Mouse (Mus musculus): ENCODE data around the gene Cd300ld4. TPM values are rescaled to one million over a fixed set of nuclear protein-coding genes. Genes with fewer than 3 reads are reported as not detected.
"Not testable (repeated sequence)": the region's sequence is repeated elsewhere in the genome, so short reads cannot be mapped to it uniquely, and the experiment has no call there.

Gene Cd300ld4
- under 1 TPM; 0.56 to 0.59 TPM for total RNA-seq (2021)
- long read RNA-seq, experiment 1, result 0 reads
- long read RNA-seq, experiment 2, result 0 reads

DNA sequence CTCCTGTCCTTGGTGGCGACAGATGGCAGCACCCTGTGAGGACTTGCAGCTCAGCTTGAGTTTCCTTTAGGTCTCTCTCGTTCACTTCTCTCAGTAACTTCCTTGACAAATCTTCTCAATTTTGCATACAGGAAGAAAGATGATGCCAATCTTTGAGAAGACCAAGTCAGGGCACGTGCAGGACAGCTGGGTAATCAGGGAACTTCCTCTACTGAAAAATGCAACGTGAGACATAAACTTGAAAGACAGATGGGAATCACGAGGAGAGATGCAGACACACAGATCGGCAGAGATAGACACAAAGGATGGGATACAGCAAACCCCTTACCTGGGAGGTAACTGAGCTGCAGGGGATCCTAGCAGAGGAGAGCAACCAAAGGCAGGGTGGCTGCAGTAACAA, at the start of gene Cd300ld4:
Gene Cd300ld4, minus strand, starts transcription at position 101 of the 400 bp plus-strand sequence.
- not testable (repeated sequence) for DNase-seq (ENCODE audit: low spot score in 2 of 2)

DNA sequence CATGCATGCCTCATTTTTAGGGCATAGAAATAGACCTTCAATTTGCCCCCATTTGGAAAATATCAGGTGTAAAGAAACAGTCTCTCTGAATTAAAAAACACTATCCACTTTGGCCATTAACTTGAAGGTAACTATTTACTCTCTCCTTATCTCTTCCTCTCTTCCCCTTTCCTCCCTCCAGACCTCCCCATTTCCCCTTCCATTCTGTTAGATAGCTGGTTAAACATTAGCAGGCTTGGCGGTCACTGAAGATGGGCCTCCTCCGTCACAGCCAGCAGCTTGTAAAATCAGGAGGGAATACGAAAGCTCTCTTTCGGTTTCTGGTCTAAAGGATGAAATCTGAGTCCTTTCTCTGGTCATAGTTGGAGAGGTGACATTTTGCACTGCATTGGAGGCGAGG, 49.0 kb upstream of the Cd300ld4 start:
- no peak for DNase-seq (ENCODE audit: low spot score in 2 of 2)

DNA sequence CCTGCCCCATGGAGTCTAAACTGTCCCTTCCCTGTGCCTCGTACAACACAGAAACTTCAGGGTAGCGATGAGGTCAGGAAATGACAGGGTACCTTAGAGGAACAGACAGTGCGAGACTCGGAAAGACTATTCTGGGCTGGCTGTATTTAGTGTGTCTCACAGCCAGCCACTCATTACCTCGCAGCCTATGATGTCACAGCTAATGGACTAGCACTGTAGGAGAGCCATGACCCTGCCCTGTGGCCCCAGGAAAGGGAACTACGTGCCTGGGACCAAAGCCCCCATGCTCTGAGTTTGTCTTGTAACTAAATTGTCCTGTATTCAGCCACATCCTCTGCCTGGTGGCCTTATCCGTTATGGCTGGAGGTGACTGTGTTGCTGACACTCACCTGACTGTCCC, 48.6 kb upstream of the Cd300ld4 start:
- no peak for DNase-seq (ENCODE audit: low spot score in 2 of 2)

DNA sequence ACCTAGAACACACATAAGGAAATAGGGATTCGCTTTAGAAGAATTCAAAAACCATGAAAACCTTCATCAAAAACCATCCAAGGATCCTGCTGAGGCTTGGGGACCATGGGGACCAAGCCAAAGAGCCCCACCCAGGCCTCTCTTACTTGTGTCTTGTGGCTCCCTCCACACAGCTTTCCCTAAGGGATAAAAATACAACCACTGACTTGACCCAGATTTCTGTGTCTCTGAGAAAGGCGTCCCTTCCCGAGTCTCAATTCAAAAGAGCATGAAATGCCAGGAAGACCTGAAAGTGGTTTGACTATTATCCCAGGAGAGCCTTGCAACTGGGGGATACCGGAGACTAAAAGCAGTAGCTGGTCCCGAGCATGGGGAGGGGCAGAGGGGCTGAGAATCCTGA, 46.2 kb upstream of the Cd300ld4 start:
- no peak for DNase-seq (ENCODE audit: low spot score in 2 of 2)

DNA sequence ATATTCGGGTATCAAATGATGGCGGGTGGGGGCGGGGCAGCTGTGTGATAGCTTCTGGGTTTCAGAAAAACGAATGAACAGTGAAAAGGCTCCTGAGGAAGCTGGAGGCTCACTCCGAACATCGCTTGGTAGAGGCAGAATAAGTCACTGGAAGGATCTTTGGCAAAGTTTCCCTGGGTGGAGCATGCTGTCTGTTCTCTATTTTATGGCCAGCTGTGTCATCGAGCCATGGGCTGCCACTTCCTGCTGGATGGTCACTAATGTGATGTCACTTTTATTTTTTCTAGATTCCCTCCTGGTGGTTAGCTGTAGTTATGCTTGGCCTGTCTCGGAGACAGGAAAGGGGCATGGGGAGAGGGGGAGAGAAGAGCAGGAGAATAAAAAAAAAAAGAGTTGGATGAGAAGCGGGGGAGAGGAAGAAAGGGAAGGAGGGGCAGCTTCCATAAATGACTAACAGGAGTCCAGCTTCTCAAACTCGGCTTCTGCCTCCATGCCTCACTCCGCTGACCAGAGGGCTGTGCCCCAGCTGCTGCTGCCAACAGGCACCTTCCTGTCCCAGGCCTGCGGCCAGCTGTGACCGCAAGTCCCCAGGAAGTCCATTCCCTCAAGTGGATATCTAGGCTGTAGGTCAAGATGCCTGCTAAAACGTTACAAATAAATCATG, 45.0 kb upstream of the Cd300ld4 start:
- DNase-seq (ENCODE audit: low spot score in 2 of 2), result peak in 1 of 2 experiments; percentile 18

DNA sequence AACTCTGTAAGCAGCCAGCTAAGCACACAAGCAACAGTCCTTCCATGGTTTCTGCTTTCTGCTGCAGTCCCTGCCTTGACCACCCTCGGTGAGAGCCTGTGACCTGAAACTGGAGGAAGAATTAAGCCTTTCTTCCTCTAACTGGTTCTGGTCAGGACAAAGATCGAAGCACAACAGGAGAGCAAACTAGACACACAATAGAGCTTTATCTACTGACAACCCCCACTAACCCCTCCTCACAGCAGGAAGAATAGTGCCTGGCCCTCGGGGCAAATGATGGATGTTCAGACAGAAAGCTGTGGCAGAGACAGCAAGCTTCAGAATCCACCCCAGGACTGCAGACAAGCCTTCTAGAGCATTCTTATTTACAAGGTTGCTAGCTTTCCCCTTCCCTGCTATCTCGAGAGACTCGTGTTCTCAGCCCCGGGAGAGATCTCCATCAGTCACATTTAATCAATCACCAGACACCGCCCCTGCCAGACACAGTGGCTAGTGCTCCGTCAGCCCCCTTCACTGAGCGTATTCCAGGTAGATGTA, 44.3 kb upstream of the Cd300ld4 start:
- no peak for DNase-seq (ENCODE audit: low spot score in 2 of 2)

DNA sequence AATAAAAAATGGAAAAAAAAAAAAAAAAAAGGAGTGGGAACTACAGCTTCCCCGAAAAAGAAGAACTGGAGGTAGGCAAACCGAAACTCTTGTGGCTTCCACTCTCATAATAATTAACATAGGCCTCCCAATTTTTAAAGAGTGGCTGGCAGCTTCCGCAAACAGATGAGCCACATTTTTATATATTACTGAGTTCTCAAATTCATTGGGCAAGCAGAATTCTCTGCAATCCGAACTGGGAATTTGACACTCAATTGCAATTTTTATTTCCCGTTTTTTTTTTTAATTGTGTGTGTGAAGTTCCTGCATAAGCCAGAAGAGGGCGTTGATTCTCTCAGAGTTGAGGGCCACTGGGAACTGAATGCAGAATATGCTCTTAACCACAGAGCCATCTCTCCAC, 40.0 kb upstream of the Cd300ld4 start:
- no peak for DNase-seq (ENCODE audit: low spot score in 2 of 2)

DNA sequence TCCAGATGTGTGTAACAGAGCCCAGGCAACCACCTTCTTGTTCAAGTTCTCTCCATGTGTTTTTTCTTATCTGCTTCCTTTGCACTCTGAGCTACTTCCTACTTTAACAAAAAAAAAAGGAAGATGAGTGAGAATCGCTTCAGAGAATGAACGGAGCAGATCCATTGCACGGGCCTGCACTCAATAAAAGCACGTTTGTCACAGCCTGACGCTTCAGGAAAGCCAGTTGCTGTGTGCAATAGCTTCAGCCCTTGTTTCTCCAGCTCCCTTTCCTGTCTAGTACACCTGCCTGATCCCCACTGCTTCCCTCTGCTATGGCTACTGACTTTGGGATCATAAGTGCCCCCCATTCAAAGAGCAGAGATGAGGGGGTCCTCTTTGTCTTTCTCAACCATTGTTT, 35.3 kb upstream of the Cd300ld4 start, which contains the start of gene Cd300e:
Gene Cd300e, minus strand, starts transcription at position 101 of the 400 bp plus-strand sequence.
- DNase-seq (ENCODE audit: low spot score in 2 of 2), result no peak

DNA sequence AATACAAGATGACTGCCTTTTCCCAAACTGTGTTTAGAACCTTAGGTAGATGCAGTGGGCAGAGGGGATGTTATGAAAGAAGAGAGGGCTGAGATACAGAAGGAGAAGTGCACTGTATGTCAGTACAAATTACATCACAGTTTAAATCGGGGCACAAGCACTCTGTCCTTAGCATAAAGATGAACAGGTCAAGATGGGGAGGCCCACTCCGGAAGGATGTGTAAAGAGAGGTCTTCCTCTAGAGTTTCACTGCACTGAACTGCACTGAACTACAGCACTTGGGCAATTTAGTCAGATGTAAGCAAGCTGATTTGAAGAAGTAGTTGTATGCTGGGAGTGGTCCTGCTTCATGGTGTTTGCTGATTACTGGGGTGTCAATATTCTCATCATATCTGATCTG, 33.0 kb upstream of the Cd300ld4 start:
- no peak for DNase-seq (ENCODE audit: low spot score in 2 of 2)

DNA sequence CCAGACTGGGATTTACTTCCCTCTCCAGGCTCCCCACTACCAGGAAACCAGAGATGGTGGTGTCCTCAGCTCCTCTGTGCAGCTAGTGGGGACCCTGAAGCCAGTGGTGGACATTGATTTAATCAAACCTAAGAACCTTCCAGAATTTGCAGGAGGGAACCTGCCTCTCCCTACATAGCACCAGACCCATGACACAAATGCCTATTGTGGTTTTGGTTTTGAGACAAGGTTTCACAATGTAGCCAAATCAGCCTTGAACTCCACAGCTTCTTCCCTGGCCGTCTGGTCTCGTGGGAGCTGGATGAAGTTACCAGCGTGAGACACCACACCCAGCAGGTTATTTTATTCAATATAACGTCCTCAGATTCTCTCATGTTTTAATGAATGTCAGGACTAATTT, 31.9 kb upstream of the Cd300ld4 start:
- no peak for DNase-seq (ENCODE audit: low spot score in 2 of 2)

DNA sequence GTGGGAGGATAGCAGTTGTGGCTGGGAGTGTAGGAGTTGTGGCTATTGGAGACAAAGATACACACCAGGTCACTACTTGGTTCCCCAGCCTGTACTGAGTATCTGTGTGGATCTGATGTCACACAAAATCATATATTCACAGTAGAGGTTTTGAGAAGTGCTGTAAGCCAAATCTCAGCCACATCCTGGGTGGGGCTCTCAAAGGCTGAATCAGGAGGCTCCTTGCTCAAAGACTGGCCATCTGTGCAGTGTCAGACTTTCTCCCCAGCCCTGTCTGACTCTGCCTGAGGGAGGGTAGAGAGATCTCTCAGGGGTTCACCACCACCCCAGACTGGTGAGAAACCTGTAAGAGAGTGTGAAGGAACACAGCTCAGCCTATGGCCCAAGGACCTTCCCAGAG, 27.7 kb upstream of the Cd300ld4 start:
- no peak for DNase-seq (ENCODE audit: low spot score in 2 of 2)

DNA sequence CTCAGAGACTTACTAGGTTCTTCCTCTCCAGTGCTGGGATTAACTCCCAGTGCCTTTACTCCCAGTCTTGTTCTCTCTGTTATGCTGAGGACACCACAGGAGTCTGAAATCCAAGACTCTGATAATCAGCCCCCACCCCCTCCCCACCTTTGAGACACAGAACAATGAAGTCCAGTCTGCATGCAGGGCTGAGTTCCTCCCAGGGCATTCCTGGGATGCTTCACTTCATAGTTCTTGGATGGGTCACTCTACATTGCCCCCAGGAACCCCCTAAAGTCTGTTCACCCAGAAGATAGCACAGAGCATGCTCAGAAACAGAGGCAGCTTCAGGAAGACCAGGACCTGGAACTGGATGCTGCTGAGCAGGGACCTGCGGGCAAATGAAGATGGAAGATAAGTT, 26.2 kb upstream of the Cd300ld4 start:
- no peak for DNase-seq (ENCODE audit: low spot score in 2 of 2)

DNA sequence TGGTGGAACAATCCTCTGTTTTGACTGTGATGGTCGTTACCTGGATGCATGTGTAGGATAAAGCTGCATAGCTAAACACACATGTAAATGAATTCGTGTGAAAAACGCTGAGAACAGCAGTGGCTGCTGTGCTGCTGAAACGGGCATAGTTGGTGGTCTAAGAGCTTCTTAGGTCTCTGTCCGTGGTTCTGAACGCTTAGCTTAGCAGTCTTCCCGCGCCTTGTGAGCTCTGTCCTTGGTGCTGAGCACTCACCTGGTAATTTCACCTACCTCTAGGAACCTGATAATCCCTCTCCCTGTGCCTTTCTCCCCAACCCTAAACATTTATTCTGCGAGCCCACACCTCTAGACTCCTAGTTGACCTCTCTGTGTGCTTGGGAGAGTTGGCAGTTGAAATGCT, 25.4 kb upstream of the Cd300ld4 start:
- DNase-seq (ENCODE audit: low spot score in 2 of 2), result no peak

DNA sequence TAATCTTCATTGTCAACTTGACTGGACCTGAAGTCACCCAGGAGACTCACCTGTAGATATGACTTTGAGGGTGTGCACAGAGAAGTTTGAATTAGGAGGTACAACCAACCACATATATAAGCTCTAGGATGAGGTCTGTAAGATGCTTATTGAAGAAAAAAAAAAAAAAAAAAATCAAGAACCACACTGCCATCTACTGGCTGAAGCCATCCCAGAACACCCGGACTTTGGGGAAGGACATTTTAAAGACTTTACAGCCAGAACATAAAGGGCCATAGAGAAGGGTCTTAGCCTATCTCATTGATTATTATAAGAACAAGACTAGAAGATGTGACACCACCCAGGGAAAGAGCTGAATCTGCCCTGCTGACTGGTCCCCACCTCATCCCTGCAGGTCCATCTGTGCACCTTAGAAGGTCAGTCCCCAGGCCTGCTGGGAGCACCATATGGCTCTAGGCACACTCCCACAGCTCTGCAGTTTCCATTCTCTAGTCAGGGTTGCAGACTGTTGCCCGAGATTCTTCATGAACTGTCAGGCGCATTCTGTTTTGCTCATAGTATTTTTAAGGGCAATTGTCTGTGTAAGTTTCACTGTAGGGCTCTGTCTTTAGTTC, 22.6 kb upstream of the Cd300ld4 start:
- DNase-seq (ENCODE audit: low spot score in 2 of 2), result no peak

DNA sequence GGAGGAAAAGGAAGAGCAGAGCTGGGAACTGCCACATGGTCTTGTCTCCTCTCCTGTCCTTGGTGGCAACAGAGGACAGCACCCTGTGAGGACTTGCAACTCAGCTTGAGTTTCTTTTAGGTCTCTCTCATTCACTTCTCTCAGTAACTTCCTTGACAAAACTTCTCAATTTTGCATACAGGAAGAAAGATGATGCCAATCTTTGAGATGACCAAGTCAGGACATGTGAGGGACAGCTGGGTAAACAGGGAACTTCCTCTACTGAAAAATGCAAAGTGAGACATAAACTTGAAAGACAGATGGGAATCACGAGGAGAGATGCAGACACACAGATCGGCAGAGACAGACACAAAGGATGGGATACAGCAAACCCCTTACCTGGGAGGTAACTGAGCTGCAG, 21.4 kb upstream of the Cd300ld4 start, which contains the start of gene Cd300ld3:
Gene Cd300ld3, minus strand, starts transcription at position 151 of the 400 bp plus-strand sequence.
- DNase-seq (ENCODE audit: low spot score in 2 of 2), result no peak

DNA sequence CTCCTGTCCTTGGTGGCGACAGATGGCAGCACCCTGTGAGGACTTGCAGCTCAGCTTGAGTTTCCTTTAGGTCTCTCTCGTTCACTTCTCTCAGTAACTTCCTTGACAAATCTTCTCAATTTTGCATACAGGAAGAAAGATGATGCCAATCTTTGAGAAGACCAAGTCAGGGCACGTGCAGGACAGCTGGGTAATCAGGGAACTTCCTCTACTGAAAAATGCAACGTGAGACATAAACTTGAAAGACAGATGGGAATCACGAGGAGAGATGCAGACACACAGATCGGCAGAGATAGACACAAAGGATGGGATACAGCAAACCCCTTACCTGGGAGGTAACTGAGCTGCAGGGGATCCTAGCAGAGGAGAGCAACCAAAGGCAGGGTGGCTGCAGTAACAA, 10.9 kb upstream of the Cd300ld4 start, which contains the start of gene Cd300ld5:
Gene Cd300ld5, minus strand, starts transcription at position 101 of the 400 bp plus-strand sequence.
- DNase-seq (ENCODE audit: low spot score in 2 of 2), result not testable (repeated sequence)

DNA sequence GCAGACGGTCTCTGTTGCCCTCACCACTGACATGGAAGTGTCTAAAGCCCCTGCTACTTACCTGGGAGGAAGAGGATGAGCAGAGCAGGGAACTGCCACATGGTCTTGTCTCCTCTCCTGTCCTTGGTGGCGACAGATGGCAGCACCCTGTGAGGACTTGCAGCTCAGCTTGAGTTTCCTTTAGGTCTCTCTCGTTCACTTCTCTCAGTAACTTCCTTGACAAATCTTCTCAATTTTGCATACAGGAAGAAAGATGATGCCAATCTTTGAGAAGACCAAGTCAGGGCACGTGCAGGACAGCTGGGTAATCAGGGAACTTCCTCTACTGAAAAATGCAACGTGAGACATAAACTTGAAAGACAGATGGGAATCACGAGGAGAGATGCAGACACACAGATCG, 10.7 kb downstream of the Cd300ld4 start, which contains the start of gene Cd300ld2:
Gene Cd300ld2, minus strand, starts transcription at position 101 of the 400 bp plus-strand sequence.
- DNase-seq (ENCODE audit: low spot score in 2 of 2), result not testable (repeated sequence)

DNA sequence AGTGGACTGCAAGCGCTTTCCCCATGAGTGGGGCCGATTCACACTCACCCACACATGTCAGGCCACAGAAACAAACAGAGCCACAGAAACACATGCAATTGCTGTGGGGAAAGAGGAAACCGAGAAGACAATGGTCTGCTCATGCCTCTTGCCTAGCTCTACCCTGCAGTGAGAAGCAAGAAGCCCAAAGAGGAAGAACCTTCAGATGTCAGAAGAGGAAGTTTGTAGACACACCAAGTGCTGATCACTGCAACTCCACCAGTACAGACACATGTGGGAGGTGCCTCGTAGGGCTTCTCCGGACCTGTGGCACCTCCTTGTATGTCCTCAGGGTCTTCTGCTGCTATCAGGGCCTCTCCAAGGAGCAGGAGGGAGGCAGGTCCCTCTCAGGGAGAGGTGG, 22.7 kb downstream of the Cd300ld4 start:
- no peak for DNase-seq (ENCODE audit: low spot score in 2 of 2)

DNA sequence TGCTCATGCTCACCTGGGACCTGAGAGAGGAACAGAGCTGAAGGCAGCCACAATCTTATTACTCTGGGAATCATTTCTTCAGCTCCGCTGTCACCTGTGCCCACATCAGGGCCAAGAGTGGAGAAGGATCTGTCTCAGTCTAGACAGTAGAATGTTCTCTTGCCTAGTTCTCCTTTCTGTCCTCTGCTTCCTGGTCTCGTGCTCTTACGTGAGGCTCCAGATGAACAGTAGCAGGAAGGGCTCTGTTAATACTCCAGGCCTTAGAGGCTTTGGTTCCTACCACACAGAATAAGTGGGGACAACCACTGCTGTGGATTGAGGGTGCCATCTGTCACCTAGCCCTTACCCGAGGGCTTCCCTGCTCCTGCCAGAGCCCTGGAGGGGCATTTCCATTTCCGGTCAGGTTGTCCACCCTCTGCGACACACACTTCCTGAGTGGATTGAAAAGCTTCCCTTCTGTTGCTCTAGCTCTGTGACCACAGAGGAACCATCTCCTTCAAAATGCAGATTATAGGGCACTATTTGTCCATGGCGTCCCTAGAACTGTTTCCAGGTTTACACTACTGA, 25.3 kb downstream of the Cd300ld4 start, which contains the start of gene Cd300c2:
Gene Cd300c2, minus strand, starts transcription at position 407 of the 567 bp plus-strand sequence.
- DNase-seq (ENCODE audit: low spot score in 2 of 2), result no peak

DNA sequence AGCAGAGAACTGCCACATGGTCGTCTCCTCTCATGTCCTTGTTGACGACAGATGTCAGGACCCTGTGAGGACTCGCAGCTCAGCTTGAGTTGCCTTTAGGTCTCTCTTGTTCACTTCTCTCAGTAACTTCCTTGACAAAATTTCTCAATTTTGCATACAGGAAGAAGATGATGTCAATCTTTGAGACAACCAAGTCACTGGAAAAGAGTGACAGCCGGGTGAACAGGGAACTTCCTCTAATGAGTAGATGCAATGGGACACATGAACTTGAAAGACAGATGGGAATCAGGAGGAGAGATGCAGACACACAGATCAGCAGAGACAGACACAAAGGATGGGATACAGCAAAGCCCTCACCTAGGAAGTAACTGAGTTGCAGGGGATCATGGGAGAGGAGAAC, 37.0 kb downstream of the Cd300ld4 start, which contains the start of gene Cd300ld:
Gene Cd300ld, minus strand, starts transcription at position 130 of the 400 bp plus-strand sequence.
- DNase-seq (ENCODE audit: low spot score in 2 of 2), result no peak

DNA sequence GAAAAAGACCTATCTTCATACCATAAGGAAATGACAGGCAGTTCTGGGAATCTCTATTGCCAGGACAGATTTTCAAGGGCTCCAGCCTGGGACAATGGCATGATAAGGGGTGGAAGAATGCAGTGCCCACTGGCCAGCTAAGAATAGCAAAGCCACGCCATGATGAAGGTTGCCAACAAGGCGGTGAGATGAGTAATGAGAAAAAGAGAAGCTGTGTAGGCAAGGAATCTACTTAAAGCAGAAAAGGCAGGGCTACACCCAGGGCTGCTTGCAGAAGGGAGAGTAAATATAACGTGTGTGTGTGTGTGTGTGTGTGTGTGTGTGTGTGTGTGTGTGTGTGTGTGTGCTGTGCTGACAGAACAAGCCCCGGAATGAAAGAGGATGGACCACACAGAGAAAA, 44.9 kb downstream of the Cd300ld4 start:
- no peak for DNase-seq (ENCODE audit: low spot score in 2 of 2)

DNA sequence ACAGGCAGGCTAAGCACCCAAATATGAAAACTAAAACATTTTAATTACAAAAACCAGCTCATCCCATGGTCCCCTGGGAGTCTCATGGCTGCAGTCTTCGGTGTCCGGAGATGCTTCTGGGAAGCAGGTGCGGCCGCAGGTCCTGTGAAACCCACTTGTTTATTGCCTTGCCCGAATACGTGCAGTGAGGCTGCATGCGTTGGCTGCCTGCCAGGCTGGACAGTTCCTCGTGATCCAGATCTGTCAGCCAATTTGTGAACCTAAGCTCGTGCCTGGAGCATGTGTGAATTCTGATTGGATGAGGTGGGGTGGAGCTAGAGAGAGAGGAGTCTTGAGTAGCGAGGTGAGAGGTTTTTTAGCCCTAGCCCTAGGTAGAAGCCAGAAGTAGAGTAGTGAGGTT, 54.1 kb downstream of the Cd300ld4 start:
- DNase-seq (ENCODE audit: low spot score in 2 of 2), result no peak
